Mouse (Mus musculus): ENCODE results near the gene Gm13279. TPM values are rescaled to one million over a fixed set of nuclear protein-coding genes. Genes with fewer than 3 reads are reported as not detected.

Gm13279 gene
- not detected for total RNA-seq (2023)

DNA sequence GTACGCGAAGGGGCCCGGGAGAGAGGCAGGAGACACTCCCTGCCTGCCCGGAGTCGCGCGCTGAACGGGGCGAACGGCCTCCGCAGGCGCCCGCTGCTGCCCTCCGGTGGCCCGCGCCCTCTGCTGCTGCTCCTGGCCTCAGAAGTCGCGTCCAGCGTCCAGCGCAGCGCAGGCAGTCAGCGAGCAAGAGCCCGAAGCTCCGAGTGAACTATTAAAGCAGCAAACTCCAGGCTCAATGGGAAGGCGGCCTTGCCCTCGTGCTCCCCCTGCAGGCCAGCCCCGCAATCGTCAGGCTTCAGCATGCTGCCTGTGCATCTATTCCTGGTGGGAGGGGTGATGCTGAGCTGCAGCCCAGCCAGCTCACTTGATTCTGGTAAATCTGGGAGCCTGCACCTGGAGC, at the start of gene Gm13279:
Gm13279 (plus strand) TSS at position 301 of the 400 bp plus-strand sequence.

DNA sequence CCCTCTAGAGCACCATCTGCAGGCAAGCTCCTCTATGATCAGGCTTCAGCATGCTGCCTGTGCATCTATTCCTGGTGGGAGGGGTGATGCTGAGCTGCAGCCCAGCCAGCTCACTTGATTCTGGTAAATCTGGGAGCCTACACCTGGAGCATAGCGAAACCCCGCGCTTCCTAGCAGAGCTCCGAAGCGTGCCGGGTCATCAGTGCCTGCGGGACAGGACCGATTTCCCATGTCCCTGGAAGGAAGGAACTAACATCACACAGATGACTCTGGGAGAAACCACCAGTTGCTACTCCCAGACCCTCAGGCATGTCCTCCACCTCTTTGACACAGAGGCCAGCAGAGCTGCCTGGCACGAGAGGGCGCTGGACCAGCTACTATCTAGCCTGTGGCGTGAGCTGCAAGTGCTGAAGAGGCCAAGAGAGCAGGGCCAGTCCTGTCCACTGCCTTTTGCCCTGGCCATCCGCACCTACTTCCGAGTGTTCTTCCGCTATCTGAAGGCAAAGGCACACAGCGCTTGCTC, 42.3 kb upstream of the Gm13279 start, which contains the start of gene Gm13271:
Gm13271 (plus strand) TSS at position 51 of the 523 bp plus-strand sequence.

DNA sequence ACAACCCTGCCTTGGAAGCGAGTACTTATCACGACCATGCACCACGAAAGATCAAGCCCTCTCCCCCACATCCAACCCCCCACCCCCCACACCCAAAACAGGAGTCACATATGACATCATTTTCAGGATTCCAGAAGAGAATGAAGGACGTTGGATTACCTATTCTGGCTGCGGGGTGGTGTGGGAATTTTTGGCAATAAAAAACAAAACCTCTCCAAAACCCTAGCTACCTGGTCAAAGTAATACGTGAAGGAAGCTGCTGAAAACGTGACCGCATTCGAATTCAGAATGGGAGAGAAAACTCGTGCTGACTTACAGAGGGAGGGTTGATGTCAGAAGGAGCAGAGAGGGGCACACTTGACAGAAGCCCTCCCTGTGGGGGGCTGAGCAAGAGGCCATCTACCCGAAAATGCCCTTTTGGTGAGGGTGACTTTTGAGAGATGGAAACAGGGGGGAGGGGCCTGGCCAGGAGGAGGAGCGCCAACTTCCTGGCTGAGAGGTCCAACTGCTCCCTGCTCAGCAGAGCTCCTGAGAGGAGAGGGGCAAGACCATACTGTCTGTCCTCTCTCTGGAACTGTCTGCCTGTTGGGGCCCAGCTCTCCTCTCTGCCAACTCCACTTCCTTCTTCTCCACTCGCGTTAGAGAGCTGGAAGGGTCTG, 37.5 kb upstream of the Gm13279 start, which contains the start of gene Gm13283:
Gm13283 (plus strand) TSS at position 510 of the 659 bp plus-strand sequence.

DNA sequence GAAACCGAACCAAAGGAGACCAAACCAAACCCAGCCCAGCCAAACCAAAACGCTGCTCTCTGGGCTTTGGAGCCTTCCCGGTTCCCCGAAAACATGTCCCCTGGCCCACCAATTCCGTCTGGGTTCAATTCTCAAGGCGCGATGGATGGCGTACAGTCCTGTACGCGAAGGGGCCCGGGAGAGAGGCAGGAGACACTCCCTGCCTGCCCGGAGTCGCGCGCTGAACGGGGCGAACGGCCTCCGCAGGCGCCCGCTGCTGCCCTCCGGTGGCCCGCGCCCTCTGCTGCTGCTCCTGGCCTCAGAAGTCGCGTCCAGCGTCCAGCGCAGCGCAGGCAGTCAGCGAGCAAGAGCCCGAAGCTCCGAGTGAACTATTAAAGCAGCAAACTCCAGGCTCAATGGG, 23.7 kb upstream of the Gm13279 start, which contains the start of gene Gm13290:
Gm13290 (plus strand) TSS at position 301 of the 400 bp plus-strand sequence.

DNA sequence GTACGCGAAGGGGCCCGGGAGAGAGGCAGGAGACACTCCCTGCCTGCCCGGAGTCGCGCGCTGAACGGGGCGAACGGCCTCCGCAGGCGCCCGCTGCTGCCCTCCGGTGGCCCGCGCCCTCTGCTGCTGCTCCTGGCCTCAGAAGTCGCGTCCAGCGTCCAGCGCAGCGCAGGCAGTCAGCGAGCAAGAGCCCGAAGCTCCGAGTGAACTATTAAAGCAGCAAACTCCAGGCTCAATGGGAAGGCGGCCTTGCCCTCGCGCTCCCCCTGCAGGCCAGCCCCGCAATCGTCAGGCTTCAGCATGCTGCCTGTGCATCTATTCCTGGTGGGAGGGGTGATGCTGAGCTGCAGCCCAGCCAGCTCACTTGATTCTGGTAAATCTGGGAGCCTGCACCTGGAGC, 20.6 kb upstream of the Gm13279 start, which contains the start of gene Gm13289:
Gm13289 (plus strand) TSS at position 301 of the 400 bp plus-strand sequence.

DNA sequence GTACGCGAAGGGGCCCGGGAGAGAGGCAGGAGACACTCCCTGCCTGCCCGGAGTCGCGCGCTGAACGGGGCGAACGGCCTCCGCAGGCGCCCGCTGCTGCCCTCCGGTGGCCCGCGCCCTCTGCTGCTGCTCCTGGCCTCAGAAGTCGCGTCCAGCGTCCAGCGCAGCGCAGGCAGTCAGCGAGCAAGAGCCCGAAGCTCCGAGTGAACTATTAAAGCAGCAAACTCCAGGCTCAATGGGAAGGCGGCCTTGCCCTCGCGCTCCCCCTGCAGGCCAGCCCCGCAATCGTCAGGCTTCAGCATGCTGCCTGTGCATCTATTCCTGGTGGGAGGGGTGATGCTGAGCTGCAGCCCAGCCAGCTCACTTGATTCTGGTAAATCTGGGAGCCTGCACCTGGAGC, 17.6 kb upstream of the Gm13279 start, which contains the start of gene Gm13272:
Gm13272 (plus strand) TSS at position 301 of the 400 bp plus-strand sequence.

DNA sequence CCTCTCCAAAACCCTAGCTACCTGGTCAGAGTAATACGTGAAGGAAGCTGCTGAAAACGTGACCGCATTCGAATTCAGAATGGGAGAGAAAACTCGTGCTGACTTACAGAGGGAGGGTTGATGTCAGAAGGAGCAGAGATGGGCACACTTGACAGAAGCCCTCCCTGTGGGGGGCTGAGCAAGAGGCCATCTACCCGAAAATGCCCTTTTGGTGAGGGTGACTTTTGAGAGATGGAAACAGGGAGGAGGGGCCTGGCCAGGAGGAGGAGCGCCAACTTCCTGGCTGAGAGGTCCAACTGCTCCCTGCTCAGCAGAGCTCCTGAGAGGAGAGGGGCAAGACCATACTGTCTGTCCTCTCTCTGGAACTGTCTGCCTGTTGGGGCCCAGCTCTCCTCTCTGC, 15.4 kb upstream of the Gm13279 start, which contains the start of gene Ifnz:
Ifnz (plus strand) TSS at position 301 of the 400 bp plus-strand sequence.

DNA sequence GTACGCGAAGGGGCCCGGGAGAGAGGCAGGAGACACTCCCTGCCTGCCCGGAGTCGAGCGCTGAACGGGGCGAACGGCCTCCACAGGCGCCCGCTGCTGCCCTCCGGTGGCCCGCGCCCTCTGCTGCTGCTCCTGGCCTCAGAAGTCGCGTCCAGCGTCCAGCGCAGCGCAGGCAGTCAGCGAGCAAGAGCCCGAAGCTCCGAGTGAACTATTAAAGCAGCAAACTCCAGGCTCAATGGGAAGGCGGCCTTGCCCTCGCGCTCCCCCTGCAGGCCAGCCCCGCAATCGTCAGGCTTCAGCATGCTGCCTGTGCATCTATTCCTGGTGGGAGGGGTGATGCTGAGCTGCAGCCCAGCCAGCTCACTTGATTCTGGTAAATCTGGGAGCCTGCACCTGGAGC, 11.8 kb upstream of the Gm13279 start, which contains the start of gene Gm13276:
Gm13276 (plus strand) TSS at position 301 of the 400 bp plus-strand sequence.

DNA sequence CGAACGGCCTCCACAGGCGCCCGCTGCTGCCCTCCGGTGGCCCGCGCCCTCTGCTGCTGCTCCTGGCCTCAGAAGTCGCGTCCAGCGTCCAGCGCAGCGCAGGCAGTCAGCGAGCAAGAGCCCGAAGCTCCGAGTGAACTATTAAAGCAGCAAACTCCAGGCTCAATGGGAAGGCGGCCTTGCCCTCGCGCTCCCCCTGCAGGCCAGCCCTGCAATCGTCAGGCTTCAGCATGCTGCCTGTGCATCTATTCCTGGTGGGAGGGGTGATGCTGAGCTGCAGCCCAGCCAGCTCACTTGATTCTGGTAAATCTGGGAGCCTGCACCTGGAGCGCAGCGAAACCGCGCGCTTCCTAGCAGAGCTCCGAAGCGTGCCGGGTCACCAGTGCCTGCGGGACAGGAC, 8.8 kb upstream of the Gm13279 start, which contains the start of gene Gm13277:
Gm13277 (plus strand) TSS at position 231 of the 400 bp plus-strand sequence.

DNA sequence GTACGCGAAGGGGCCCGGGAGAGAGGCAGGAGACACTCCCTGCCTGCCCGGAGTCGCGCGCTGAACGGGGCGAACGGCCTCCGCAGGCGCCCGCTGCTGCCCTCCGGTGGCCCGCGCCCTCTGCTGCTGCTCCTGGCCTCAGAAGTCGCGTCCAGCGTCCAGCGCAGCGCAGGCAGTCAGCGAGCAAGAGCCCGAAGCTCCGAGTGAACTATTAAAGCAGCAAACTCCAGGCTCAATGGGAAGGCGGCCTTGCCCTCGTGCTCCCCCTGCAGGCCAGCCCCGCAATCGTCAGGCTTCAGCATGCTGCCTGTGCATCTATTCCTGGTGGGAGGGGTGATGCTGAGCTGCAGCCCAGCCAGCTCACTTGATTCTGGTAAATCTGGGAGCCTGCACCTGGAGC, 5.9 kb upstream of the Gm13279 start, which contains the start of gene Gm13278:
Gm13278 (plus strand) TSS at position 301 of the 400 bp plus-strand sequence.

DNA sequence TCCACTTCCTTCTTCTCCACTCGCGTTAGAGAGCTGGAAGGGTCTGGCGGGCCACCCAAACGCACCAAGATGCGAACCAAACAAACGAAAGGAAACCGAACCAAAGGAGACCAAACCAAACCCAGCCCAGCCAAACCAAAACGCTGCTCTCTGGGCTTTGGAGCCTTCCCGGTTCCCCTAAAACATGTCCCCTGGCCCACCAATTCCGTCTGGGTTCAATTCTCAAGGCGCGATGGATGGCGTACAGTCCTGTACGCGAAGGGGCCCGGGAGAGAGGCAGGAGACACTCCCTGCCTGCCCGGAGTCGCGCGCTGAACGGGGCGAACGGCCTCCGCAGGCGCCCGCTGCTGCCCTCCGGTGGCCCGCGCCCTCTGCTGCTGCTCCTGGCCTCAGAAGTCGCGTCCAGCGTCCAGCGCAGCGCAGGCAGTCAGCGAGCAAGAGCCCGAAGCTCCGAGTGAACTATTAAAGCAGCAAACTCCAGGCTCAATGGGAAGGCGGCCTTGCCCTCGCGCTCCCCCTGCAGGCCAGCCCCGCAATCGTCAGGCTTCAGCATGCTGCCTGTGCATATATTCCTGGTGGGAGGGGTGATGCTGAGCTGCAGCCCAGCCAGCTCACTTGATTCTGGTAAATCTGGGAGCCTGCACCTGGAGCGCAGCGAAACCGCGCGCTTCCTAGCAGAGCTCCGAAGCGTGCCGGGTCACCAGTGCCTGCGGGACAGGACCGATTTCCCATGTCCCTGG, 3.1 kb upstream of the Gm13279 start, which contains the start of gene Gm13275:
Gm13275 (plus strand) TSS at position 552 of the 740 bp plus-strand sequence.

DNA sequence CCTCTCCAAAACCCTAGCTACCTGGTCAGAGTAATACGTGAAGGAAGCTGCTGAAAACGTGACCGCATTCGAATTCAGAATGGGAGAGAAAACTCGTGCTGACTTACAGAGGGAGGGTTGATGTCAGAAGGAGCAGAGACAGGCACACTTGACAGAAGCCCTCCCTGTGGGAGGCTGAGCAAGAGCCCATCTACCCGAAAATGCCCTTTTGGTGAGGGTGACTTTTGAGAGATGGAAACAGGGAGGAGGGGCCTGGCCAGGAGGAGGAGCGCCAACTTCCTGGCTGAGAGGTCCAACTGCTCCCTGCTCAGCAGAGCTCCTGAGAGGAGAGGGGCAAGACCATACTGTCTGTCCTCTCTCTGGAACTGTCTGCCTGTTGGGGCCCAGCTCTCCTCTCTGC, 2.2 kb downstream of the Gm13279 start, which contains the start of gene Gm13285:
Gm13285 (plus strand) TSS at position 301 of the 400 bp plus-strand sequence.

DNA sequence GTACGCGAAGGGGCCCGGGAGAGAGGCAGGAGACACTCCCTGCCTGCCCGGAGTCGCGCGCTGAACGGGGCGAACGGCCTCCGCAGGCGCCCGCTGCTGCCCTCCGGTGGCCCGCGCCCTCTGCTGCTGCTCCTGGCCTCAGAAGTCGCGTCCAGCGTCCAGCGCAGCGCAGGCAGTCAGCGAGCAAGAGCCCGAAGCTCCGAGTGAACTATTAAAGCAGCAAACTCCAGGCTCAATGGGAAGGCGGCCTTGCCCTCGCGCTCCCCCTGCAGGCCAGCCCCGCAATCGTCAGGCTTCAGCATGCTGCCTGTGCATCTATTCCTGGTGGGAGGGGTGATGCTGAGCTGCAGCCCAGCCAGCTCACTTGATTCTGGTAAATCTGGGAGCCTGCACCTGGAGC, 5.8 kb downstream of the Gm13279 start, which contains the start of gene Gm13287:
Gm13287 (plus strand) TSS at position 301 of the 400 bp plus-strand sequence.

DNA sequence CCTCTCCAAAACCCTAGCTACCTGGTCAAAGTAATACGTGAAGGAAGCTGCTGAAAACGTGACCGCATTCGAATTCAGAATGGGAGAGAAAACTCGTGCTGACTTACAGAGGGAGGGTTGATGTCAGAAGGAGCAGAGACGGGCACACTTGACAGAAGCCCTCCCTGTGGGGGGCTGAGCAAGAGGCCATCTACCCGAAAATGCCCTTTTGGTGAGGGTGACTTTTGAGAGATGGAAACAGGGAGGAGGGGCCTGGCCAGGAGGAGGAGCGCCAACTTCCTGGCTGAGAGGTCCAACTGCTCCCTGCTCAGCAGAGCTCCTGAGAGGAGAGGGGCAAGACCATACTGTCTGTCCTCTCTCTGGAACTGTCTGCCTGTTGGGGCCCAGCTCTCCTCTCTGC, 8.0 kb downstream of the Gm13279 start, which contains the start of gene Gm13288:
Gm13288 (plus strand) TSS at position 301 of the 400 bp plus-strand sequence.

DNA sequence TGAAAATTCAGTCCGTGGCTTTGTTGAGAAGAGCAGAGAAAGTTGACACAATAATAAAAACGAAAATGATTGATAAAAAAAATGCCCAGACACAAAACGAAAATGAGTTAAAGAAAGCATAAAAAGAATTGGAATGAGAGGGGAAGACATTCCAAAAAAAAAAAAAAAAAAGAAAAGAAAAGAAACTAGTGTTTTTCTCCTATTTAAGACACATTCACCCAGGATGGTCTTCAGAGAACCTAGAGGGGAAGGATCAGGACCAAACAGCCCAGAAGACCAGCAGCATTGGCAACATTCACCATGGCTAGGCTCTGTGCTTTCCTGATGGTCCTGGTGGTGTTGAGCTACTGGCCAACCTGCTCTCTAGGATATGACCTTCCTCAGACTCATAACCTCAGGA, 18.7 kb downstream of the Gm13279 start, which contains the start of gene Ifna7:
Ifna7 (plus strand) TSS at position 301 of the 400 bp plus-strand sequence.

DNA sequence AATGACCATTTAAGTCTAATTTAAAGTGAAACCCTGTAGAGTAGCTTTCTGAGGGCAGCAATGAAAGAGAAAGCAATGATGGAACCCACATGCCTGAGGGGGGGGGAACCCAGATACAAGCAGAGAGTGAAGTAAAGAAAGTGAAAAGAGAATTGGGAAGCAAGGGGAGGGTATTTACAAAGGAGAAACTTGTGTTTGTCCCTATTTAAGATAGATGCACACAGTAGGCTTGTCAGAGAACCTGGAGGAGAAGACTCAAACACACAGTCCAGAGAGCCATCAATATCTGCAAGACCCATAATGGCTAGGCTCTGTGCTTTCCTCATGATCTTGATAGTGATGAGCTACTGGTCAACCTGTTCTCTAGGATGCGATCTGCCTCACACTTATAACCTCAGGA, 22.5 kb downstream of the Gm13279 start, which contains the start of gene Ifna11:
Ifna11 (plus strand) TSS at position 301 of the 400 bp plus-strand sequence.

DNA sequence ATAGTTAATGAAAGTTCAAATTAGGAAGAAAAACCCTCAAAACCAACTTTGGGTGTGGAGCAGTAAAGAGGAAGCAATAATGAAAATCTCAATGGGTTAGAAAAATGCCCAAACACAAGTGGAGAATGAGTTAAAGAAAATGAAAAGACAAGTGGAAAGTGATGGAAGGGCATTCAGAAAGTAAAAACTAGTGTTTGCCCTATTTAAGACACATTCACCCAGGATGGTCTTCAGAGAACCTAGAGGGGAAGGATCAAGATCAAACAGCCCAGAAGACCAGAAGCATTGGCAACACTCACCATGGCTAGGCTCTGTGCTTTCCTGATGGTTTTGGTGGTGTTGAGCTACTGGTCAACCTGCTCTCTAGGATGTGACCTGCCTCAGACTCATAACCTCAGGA, 29.9 kb downstream of the Gm13279 start, which contains the start of gene Ifna6:
Ifna6 (plus strand) TSS at position 301 of the 400 bp plus-strand sequence.

DNA sequence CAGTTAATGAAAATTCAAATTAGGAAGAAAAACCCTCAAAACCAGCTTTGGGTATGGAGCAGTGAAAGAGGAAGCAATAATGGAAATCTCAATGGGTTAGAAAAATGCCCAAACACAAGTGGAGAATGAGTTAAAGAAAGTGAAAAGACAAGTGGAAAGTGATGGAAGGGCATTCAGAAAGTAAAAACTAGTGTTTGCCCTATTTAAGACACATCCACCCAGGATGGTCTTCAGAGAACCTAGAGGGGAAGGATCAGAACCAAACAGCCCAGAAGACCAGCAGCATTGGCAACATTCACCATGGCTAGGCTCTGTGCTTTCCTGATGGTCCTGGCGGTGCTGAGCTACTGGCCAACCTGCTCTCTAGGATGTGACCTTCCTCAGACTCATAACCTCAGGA, 38.0 kb downstream of the Gm13279 start, which contains the start of gene Ifna5:
Ifna5 (plus strand) TSS at position 301 of the 400 bp plus-strand sequence.

DNA sequence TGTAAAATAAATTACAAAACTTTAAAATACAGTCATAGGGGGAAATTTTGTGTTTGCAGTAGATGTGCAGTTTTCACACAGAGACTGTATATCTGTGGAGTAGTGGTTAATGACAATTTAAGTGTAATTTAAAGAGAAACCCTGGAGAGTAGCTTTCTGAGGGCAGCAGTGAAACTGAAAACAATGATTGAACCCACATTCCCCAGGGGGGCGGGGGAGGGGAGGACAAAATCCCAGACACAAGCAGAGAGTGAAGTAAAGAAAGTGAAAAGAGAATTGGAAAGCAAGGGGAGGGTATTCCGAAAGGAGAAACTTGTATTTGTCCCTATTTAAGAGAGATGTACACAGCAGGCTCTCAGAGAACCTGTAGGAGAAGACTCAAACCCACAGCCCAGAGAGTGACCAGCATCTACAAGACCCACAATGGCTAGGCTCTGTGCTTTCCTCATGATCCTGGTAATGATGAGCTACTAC, 44.3 kb downstream of the Gm13279 start, which contains the start of gene Ifna4:
Ifna4 (plus strand) TSS at position 424 of the 474 bp plus-strand sequence.

